Mouse (Mus musculus) stomach, embryonic 15.5 days (tissue): Measurements from ENCODE around the gene Nav2. TPM values are rescaled to one million over a fixed set of nuclear protein-coding genes. Genes with fewer than 3 reads are reported as not detected.

Experiments
- ATAC-seq: fragments of 200-750 bp; cut with Nextera tagmentation; 2 replicates; pipeline ENCODE4 v1.8.0; 2017; ENCODE audit warnings: low read depth, moderate number of reproducible peaks, moderate TSS enrichment; ENCODE audit not compliant: insufficient read depth, low FRiP score
- H3K27ac ChIP-seq: fragments of 300-500 bp; sonication (generic); 2 replicates; pipeline ENCODE4 v1.5.1; 2015; ENCODE audit warnings: mild to moderate bottlenecking, inconsistent platforms
- H3K27me3 ChIP-seq: fragments of 300-500 bp; sonication (generic); replicated peaks from 2 replicates; pipeline ENCODE4 v1.6.1; 2015; ENCODE audit warnings: inconsistent platforms
- H3K36me3 ChIP-seq: fragments of 300-500 bp; sonication (generic); 2 replicates; pipeline ENCODE4 v1.6.1; 2015; ENCODE audit warnings: inconsistent platforms
- H3K4me1 ChIP-seq: fragments of 300-500 bp; sonication (generic); 2 replicates; pipeline ENCODE4 v1.6.1; 2015; ENCODE audit warnings: inconsistent platforms
- H3K4me2 ChIP-seq: fragments of 300-500 bp; sonication (generic); 2 replicates; pipeline ENCODE4 v1.6.1; 2015; ENCODE audit warnings: mild to moderate bottlenecking, inconsistent platforms
- H3K4me3 ChIP-seq: fragments of 300-500 bp; sonication (generic); replicated peaks from 2 replicates; pipeline ENCODE4 v1.5.1; 2015; ENCODE audit warnings: inconsistent platforms
- H3K9ac ChIP-seq: fragments of 300-500 bp; sonication (generic); 2 replicates; pipeline ENCODE4 v1.6.1; 2015; ENCODE audit warnings: inconsistent platforms
- H3K9me3 ChIP-seq: fragments of 300-500 bp; sonication (generic); 2 replicates; pipeline ENCODE4 v1.6.1; 2016; ENCODE audit warnings: inconsistent platforms
- WGBS: fragments of 180-500 bp; shearing (Covaris S2); methylation state at CpG from one replicate; pipeline ENCODE4 v1.1.7; 2015; 5-methylcytosine and 5-hydroxymethylcytosine counted together
- polyA plus RNA-seq: library from polyadenylated mRNA; unstranded; fragments of >200 nt; fragmentation: Nextera tagmentation; extraction: Ambion mirVana; gene quantifications from 2 replicates; pipeline ENCODE4 v1.2.1, GENCODE M21; 2015

Gene Nav2
- polyA plus RNA-seq, 1 experiment from 2014 or later, result 20.4 TPM

GRCm38 (mm10) chr7:49017794-49018193 is 109.3 kb downstream of the Nav2 start:
- Histone ChIP-seq H3K36me3 (no peaks in the 10 kb centered on the region), H3K9ac (no peak overlapping the region), H3K27ac (no peak overlapping the region), H3K4me2 (no peak overlapping the region), H3K4me3 (no peak overlapping the region), H3K9me3 (no peaks in the 10 kb centered on the region), H3K27me3 (no peaks in the 10 kb centered on the region), H3K4me1 (no peaks in the 10 kb centered on the region)
- no peak for ATAC-seq
- 74% methylated on average over 5 of the region's 5 CpGs for WGBS

- no peak overlapping the region for H3K4me3 ChIP-seq
- WGBS, result 33% methylated on average over 7 of the region's 7 CpGs
- H3K36me3 ChIP-seq, result no peaks in the 10 kb centered on the region
- H3K27me3 ChIP-seq, result no peaks in the 10 kb centered on the region
- H3K4me2 ChIP-seq, result no peak overlapping the region
- H3K9ac ChIP-seq, result no peak overlapping the region
- ATAC-seq, result no peak
- no peaks in the 10 kb centered on the region for H3K9me3 ChIP-seq
- H3K4me1 ChIP-seq, result no peaks in the 10 kb centered on the region
- H3K27ac ChIP-seq, result no peak overlapping the region
Measured at GRCm38 (mm10) chr7:49018478-49018914, 110.0 kb downstream of the Nav2 start.

GRCm38 (mm10) chr7:49025026-49025815 is 116.7 kb downstream of the Nav2 start:
- Histone ChIP-seq H3K4me1 (no peaks in the 10 kb centered on the region), H3K4me2 (no peak overlapping the region), H3K9me3 (no peaks in the 10 kb centered on the region), H3K27me3 (no peaks in the 10 kb centered on the region), H3K36me3 (no peaks in the 10 kb centered on the region), H3K9ac (no peak overlapping the region), H3K27ac (no peak overlapping the region), H3K4me3 (no peak overlapping the region)
- ATAC-seq, result no peak
- 63% methylated on average over 8 of the region's 8 CpGs for WGBS

- no peak for ATAC-seq
- no peaks in the 10 kb centered on the region for H3K36me3 ChIP-seq
- no peak overlapping the region for H3K9ac ChIP-seq
- no peak overlapping the region for H3K27ac ChIP-seq
- no peak overlapping the region for H3K4me2 ChIP-seq
- H3K27me3 ChIP-seq, result no peaks in the 10 kb centered on the region
- WGBS, result 81% methylated on average over 3 of the region's 3 CpGs
- H3K9me3 ChIP-seq, result no peaks in the 10 kb centered on the region
- no peaks in the 10 kb centered on the region for H3K4me1 ChIP-seq
- H3K4me3 ChIP-seq, result no peak overlapping the region
Measured at GRCm38 (mm10) chr7:49025991-49026390, 117.5 kb downstream of the Nav2 start.

GRCm38 (mm10) chr7:49026466-49026865 is 118.0 kb downstream of the Nav2 start:
- H3K36me3 ChIP-seq, result no peaks in the 10 kb centered on the region
- H3K9ac ChIP-seq, result no peak overlapping the region
- H3K27ac ChIP-seq, result no peak overlapping the region
- ATAC-seq, result no peak
- H3K4me2 ChIP-seq, result no peak overlapping the region
- 64% methylated on average over 5 of the region's 5 CpGs for WGBS
- H3K9me3 ChIP-seq, result no peaks in the 10 kb centered on the region
- no peaks in the 10 kb centered on the region for H3K4me1 ChIP-seq
- H3K27me3 ChIP-seq, result no peaks in the 10 kb centered on the region
- H3K4me3 ChIP-seq, result no peak overlapping the region

GRCm38 (mm10) chr7:49029282-49030012 is 120.9 kb downstream of the Nav2 start:
- no peaks in the 10 kb centered on the region for H3K4me1 ChIP-seq
- H3K9me3 ChIP-seq, result no peaks in the 10 kb centered on the region
- H3K4me3 ChIP-seq, result no peak overlapping the region
- H3K36me3 ChIP-seq, result no peaks in the 10 kb centered on the region
- WGBS, result 46% methylated on average over 10 of the region's 10 CpGs
- ATAC-seq, result no peak
- H3K4me2 ChIP-seq, result no peak overlapping the region
- no peaks in the 10 kb centered on the region for H3K27me3 ChIP-seq
- H3K27ac ChIP-seq, result no peak overlapping the region
- H3K9ac ChIP-seq, result no peak overlapping the region

- Histone ChIP-seq H3K4me2 (no peak overlapping the region), H3K27me3 (no peaks in the 10 kb centered on the region), H3K4me1 (no peaks in the 10 kb centered on the region), H3K9me3 (no peaks in the 10 kb centered on the region), H3K4me3 (no peak overlapping the region), H3K36me3 (no peaks in the 10 kb centered on the region), H3K9ac (no peak overlapping the region), H3K27ac (no peak overlapping the region)
- no peak for ATAC-seq
- 70% methylated on average over 4 of the region's 4 CpGs for WGBS
Measured at GRCm38 (mm10) chr7:49032216-49032615, 123.7 kb downstream of the Nav2 start.

- no peak overlapping the region for H3K4me2 ChIP-seq
- 81% methylated on average over 2 of the region's 2 CpGs for WGBS
- no peak overlapping the region for H3K9ac ChIP-seq
- H3K27ac ChIP-seq, result no peak overlapping the region
- no peak overlapping the region for H3K4me3 ChIP-seq
- H3K27me3 ChIP-seq, result no peaks in the 10 kb centered on the region
- no peaks in the 10 kb centered on the region for H3K9me3 ChIP-seq
- no peak for ATAC-seq
- H3K36me3 ChIP-seq, result no peaks in the 10 kb centered on the region
- no peaks in the 10 kb centered on the region for H3K4me1 ChIP-seq
Measured at GRCm38 (mm10) chr7:49034253-49034652, 125.7 kb downstream of the Nav2 start.

- no peaks in the 10 kb centered on the region for H3K9me3 ChIP-seq
- no peak for ATAC-seq
- H3K27me3 ChIP-seq, result no peaks in the 10 kb centered on the region
- H3K27ac ChIP-seq, result no peak overlapping the region
- 77% methylated on average over 8 of the region's 8 CpGs for WGBS
- no peaks in the 10 kb centered on the region for H3K4me1 ChIP-seq
- no peak overlapping the region for H3K4me3 ChIP-seq
- H3K9ac ChIP-seq, result no peak overlapping the region
- no peaks in the 10 kb centered on the region for H3K36me3 ChIP-seq
- H3K4me2 ChIP-seq, result no peak overlapping the region
Measured at GRCm38 (mm10) chr7:49040163-49040562, 131.6 kb downstream of the Nav2 start.

GRCm38 (mm10) chr7:49041334-49042070 is 133.0 kb downstream of the Nav2 start:
- ATAC-seq, result no peak
- WGBS, result 55% methylated on average over 4 of the region's 4 CpGs
- no peaks in the 10 kb centered on the region for H3K27me3 ChIP-seq
- no peaks in the 10 kb centered on the region for H3K4me1 ChIP-seq
- H3K36me3 ChIP-seq, result no peaks in the 10 kb centered on the region
- no peaks in the 10 kb centered on the region for H3K9me3 ChIP-seq
- no peak overlapping the region for H3K9ac ChIP-seq
- H3K4me2 ChIP-seq, result no peak overlapping the region
- no peak overlapping the region for H3K27ac ChIP-seq
- no peak overlapping the region for H3K4me3 ChIP-seq

GRCm38 (mm10) chr7:49045499-49046346 is 137.2 kb downstream of the Nav2 start:
- Histone ChIP-seq H3K4me1 (peaks cover 3% of the 10 kb centered on the region; the same call in 1 of the 2 replicates), H3K4me2 (no peak overlapping the region), H3K9me3 (no peaks in the 10 kb centered on the region), H3K27ac (no peak overlapping the region), H3K9ac (no peak overlapping the region), H3K36me3 (no peaks in the 10 kb centered on the region), H3K27me3 (no peaks in the 10 kb centered on the region), H3K4me3 (no peak overlapping the region)
- WGBS, result 51% methylated on average over 6 of the region's 6 CpGs
- no peak; the same call in 1 of the 2 replicates for ATAC-seq
